Comparison of ENCODE assay signal across 10 mouse cellular contexts in genomic region chr9:113248703-113249274, GRCm38 (mm10).
DNase-seq lines count a peak whose midpoint lies in the region; ATAC-seq and TF ChIP-seq lines count a peak whose summit lies in the region.
"Had no signal": no experiment of that assay in that cellular context is flagged by ENCODE, and none has a peak within 500 bp of the region (broad histone marks: within the 10 kb centered on the region; RNA-seq: fewer than 3 reads in every experiment).

No protein-coding gene starts in this region.

- intact Hi-C loops in left cerebral cortex, adult 2 months (cut with DNase I): loop anchor here (1.0 to 10.0 kb wide), 10 partner anchors 76 to 1060 kb away; no protein-coding TSS in a partner anchor

- no peak for TF ChIP-seq CTCF in left cerebral cortex, adult 2 months (IDR thresholded peaks at IDR 0.05)

- H3K9me3 ChIP-seq in embryonic facial prominence, embryonic 14.5 days (ENCODE audit: control insufficient read depth, low read length): no peaks in the 10 kb centered on the region
- no peaks in the 10 kb centered on the region for H3K9me3 ChIP-seq in neural tube, embryonic 11.5 days (ENCODE audit: control insufficient read depth, low read length)
- H3K9me3 ChIP-seq: heart, embryonic 13.5 days had no signal

- H3K4me1 ChIP-seq in embryonic facial prominence, embryonic 14.5 days (ENCODE audit: control insufficient read depth, insufficient read depth, low read length): no peaks in the 10 kb centered on the region
- no peaks in the 10 kb centered on the region for H3K4me1 ChIP-seq in neural tube, embryonic 11.5 days (ENCODE audit: control insufficient read depth, insufficient read depth, low read length)
- H3K4me1 ChIP-seq: heart, embryonic 13.5 days had no signal

- no peak overlapping the region for H3K9ac ChIP-seq in embryonic facial prominence, embryonic 14.5 days (ENCODE audit: low read depth, low read length)
- no peak overlapping the region for H3K9ac ChIP-seq in neural tube, embryonic 11.5 days (ENCODE audit: low read length)
- H3K9ac ChIP-seq: heart, embryonic 13.5 days had no signal

- H3K27ac ChIP-seq in embryonic facial prominence, embryonic 14.5 days (replicated peaks; ENCODE audit: low read depth, low read length): no peak overlapping the region
- peak overlapping the region; percentile 89 for H3K27ac ChIP-seq in left cerebral cortex, adult 2 months
- H3K27ac ChIP-seq in neural tube, embryonic 11.5 days (ENCODE audit: low read depth, low read length): no peak overlapping the region
- H3K27ac ChIP-seq: heart, embryonic 13.5 days had no signal

- ATAC-seq in embryonic facial prominence, embryonic 14.5 days (ENCODE audit: low read depth): peak; percentile 50; the same call in 1 of the 2 replicates
- peak; percentile 42; the same call in 1 of the 2 replicates for ATAC-seq in neural tube, embryonic 11.5 days (ENCODE audit: insufficient read depth, low FRiP score, low TSS enrichment)

- peak; percentile 60 for DNase-seq in brain, embryonic 18.5 days (ENCODE audit: low read depth, low spot score)
- DNase-seq in embryonic facial prominence, embryonic 14.5 days (ENCODE audit: low spot score): peak; percentile 65
- DNase-seq in left cerebral cortex, adult 2 months (ENCODE audit: extremely low spot score in 1 of 2, low spot score in 2 of 2): peak; percentile 49 to 58
- peak; percentile 48 for DNase-seq in neural tube, embryonic 11.5 days (ENCODE audit: low spot score)
- DNase-seq in kidney, adult 9 months: no peak
- DNase-seq in adrenal gland, postnatal 14 days: no peak
- no peak for DNase-seq in MN1 (ENCODE audit: low spot score)
- DNase-seq: adrenal gland, postnatal 36 days; thymus, postnatal 4 days had no signal

- WGBS in embryonic facial prominence, embryonic 14.5 days: 54% methylated on average over 10 of the region's 12 CpGs
- 41% methylated on average over 12 of the region's 12 CpGs for WGBS in neural tube, embryonic 11.5 days

- no peak overlapping the region for H3K4me3 ChIP-seq in embryonic facial prominence, embryonic 14.5 days (ENCODE audit: low read depth, low read length)
- no peak overlapping the region for H3K4me3 ChIP-seq in left cerebral cortex, adult 2 months
- no peak overlapping the region for H3K4me3 ChIP-seq in neural tube, embryonic 11.5 days (ENCODE audit: low read depth, low read length)
- H3K4me3 ChIP-seq: heart, embryonic 13.5 days had no signal

- no peaks in the 10 kb centered on the region for H3K27me3 ChIP-seq in embryonic facial prominence, embryonic 14.5 days (replicated peaks; ENCODE audit: control insufficient read depth, insufficient read depth, low read length)
- no peaks in the 10 kb centered on the region for H3K27me3 ChIP-seq in neural tube, embryonic 11.5 days (ENCODE audit: control insufficient read depth, insufficient read depth, low read length)
- H3K27me3 ChIP-seq: heart, embryonic 13.5 days had no signal

- no peaks in the 10 kb centered on the region for H3K36me3 ChIP-seq in embryonic facial prominence, embryonic 14.5 days (ENCODE audit: control insufficient read depth, insufficient read depth, low read length)
- no peaks in the 10 kb centered on the region for H3K36me3 ChIP-seq in neural tube, embryonic 11.5 days (ENCODE audit: control insufficient read depth, insufficient read depth, low read length)
- H3K36me3 ChIP-seq: heart, embryonic 13.5 days had no signal

- H3K4me2 ChIP-seq in embryonic facial prominence, embryonic 14.5 days (ENCODE audit: low read depth, low read length): no peak overlapping the region
- no peak overlapping the region for H3K4me2 ChIP-seq in neural tube, embryonic 11.5 days (ENCODE audit: low read depth)
- H3K4me2 ChIP-seq: heart, embryonic 13.5 days had no signal

Comparison
In these comparisons a context has a peak if more than half of its experiments do, and no peak if none do; other contexts are left out.
1. DNase-seq: peak in brain, embryonic 18.5 days (single experiment), embryonic facial prominence, embryonic 14.5 days (single experiment), left cerebral cortex, adult 2 months (2 of 2) and neural tube, embryonic 11.5 days (single experiment); none in kidney, adult 9 months (single experiment), adrenal gland, postnatal 14 days (single experiment) and MN1 (single experiment).